Mouse (Mus musculus) mouse embryonic stem cell (cell line): ENCODE measurements around the gene Otx2.

Experiments used
- in situ Hi-C, 2 experiments: fragments of 300-500 bp; cut with MboI; formaldehyde crosslinking; loops; 1 replicate in 1 of 2; 3 replicates in 1 of 2; pipeline ENCODE4 v1.14.3; 2019 to 2020; ENCODE audit warnings: low sequenced_read_pairs in 2 of 2, low pct_unique_long_range_greater_than_20kb in 1 of 2, mixed read lengths in 1 of 2; ENCODE audit not compliant: unreplicated experiment in 1 of 2

Gene Otx2

GRCm38 (mm10) chr14:48673541-48673940 lies at the start of gene Otx2:
TSS of gene Otx2 (minus strand) at chr14:48673819.
- in situ Hi-C loops = no loop called here

GRCm38 (mm10) chr14:48722763-48723162 lies 49.1 kb upstream of the Otx2 start:
- in situ Hi-C loops = no loop called here

- in situ Hi-C loops = no loop called here
Measured at GRCm38 (mm10) chr14:48719296-48719695, 45.7 kb upstream of the Otx2 start.

- in situ Hi-C loops = no loop called here
Measured at GRCm38 (mm10) chr14:48717632-48718279, 44.1 kb upstream of the Otx2 start.

- in situ Hi-C loops = no loop called here
Measured at GRCm38 (mm10) chr14:48716456-48716855, 42.8 kb upstream of the Otx2 start.

- in situ Hi-C loops = no loop called here
Measured at GRCm38 (mm10) chr14:48710871-48711370, 37.3 kb upstream of the Otx2 start.

GRCm38 (mm10) chr14:48710062-48710870 lies 36.6 kb upstream of the Otx2 start:
- in situ Hi-C loops = no loop called here

- in situ Hi-C loops = no loop called here
Measured at GRCm38 (mm10) chr14:48709371-48710061, 35.9 kb upstream of the Otx2 start.

GRCm38 (mm10) chr14:48707844-48708383 lies 34.3 kb upstream of the Otx2 start:
- in situ Hi-C loops = no loop called here

GRCm38 (mm10) chr14:48707391-48707790 lies 33.8 kb upstream of the Otx2 start:
- in situ Hi-C loops = no loop called here

GRCm38 (mm10) chr14:48700790-48701370 lies 27.3 kb upstream of the Otx2 start:
- in situ Hi-C loops = no loop called here

- in situ Hi-C loops = no loop called here
Measured at GRCm38 (mm10) chr14:48679590-48679989, 6.0 kb upstream of the Otx2 start.

GRCm38 (mm10) chr14:48678674-48679073 lies 5.1 kb upstream of the Otx2 start:
- in situ Hi-C loops = no loop called here

- in situ Hi-C loops = no loop called here
Measured at GRCm38 (mm10) chr14:48674036-48674831, 615 bp upstream of the Otx2 start.

GRCm38 (mm10) chr14:48672611-48673176 lies 925 bp downstream of the Otx2 start:
- in situ Hi-C loops = no loop called here

- in situ Hi-C loops = no loop called here
Measured at GRCm38 (mm10) chr14:48671480-48672240, 2.0 kb downstream of the Otx2 start.
